Mouse (Mus musculus) gastrocnemius, postnatal 14 days (tissue): Measurements from ENCODE around the gene Msl3l2. TPM values are rescaled to one million over a fixed set of nuclear protein-coding genes. Genes with fewer than 3 reads are reported as not detected.

Experiments used
- DNase-seq: peaks from one replicate; pipeline ENCODE4 v3.0.0; 2021; ENCODE audit warnings: mixed read lengths
- intact Hi-C: fragments of 180-260 bp; cut with DNase I; formaldehyde crosslinking; loops from one replicate; pipeline ENCODE4 v1.15.1; 2025; ENCODE audit warnings: low total_unique reads
- long read RNA-seq, 2 experiments: library from polyadenylated mRNA; stranded (forward); transcript quantifications; one replicate each; pipeline ENCODE4 v2.0.0; 2021
- total RNA-seq, 2 experiments: library from RNA; stranded (reverse); gene quantifications; 2 replicates each; pipeline ENCODE4 v1.2.3; 2021

Msl3l2 gene
- 1 to 10 TPM; 1.8 to 2.2 TPM for total RNA-seq
- long read RNA-seq, experiment 1, partial matches to known transcripts = 0 of 1 reads
- long read RNA-seq, experiment 1, other reads (novel, unspliced or antisense) = 1 of 1 reads
- long read RNA-seq, experiment 2, partial matches to known transcripts = 0 of 7 reads
- long read RNA-seq, experiment 2, other reads (novel, unspliced or antisense) = 4 of 7 reads

DNA sequence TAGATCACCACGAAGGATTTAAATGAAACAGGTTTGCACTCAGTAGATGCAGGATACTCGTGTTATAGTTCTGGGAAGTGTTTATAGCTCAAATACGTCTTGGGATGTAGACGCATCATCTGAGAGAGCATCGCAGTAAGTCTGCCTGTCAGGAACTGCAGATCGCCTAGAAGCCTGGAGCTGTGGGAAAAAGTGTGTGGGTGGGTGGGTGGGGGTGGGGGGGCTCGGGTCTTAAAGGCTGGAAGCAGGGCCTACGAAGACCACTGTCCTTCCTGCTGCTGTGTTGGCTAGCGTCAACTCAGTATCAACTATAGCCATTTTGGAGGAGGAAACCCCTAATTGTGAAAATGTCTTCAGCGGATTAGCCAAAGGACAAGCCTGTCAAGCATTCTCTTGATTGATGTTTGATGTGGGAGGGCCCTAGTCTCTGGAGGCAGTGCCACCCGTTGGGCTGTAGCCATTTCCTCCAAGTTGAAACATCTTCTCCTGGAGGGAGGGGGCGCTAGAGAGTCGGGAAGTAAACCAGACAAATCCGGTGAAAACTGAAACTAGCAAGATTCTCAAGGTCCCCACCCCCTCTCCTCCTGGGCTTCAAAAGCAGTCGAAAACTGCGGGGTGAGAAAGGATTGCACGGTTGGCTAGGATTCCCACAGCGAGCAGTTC, at the start of gene Msl3l2:
TSS of gene Msl3l2 (plus strand) at position 585 of the 663 bp plus-strand sequence.
- peak; percentile 86 for DNase-seq
- intact Hi-C loops = no loop called here

DNA sequence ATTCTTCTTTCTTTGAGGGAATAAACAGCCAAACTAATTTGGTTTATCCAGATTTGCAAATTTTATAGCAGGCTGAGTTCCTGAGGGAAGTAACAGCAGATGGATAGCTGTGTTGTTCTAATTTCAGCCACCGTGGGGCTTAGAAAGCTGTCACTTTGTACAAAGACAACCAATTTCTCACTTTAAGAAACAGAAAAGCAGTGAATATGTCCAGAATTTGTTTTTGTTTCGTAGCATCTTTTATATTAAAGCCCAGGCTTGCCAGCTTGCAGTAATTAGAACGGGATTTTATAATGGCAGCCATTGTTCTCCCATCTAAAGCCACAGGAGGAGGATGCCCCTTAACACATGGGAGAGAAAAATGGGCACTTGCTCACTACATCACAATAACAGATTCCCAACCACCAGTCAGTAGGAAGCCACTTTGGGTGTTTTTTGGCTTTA, 47.7 kb upstream of the Msl3l2 start:
- DNase-seq = no peak
- intact Hi-C loops = no loop called here

DNA sequence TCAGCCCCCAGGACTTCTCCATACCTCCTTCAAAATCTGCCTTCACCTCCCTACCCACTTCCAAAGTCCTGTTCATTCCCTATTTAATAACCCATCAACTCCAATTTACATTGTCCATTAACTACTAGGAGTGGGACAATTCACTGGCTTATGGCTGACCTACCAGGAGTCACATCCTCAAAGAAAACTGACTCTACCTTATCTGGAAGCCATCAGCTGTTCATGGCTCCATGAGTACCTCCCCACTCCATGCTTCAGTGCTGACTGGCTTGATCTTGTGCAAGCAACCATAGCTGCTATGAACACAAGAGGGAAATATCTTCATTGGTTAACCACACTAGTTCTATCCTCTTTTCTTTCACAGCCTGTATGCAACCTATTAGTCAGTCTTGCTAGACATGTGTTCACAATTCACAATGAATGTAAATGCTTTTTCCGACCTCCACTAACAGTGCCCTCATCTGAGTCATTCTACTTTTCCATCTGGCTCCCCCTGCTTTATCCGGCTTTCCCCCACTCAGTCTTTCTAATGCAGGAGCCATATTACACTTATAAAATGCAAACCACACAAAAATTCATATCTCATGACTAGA, 45.4 kb upstream of the Msl3l2 start:
- no peak for DNase-seq
- intact Hi-C loops = no loop called here

DNA sequence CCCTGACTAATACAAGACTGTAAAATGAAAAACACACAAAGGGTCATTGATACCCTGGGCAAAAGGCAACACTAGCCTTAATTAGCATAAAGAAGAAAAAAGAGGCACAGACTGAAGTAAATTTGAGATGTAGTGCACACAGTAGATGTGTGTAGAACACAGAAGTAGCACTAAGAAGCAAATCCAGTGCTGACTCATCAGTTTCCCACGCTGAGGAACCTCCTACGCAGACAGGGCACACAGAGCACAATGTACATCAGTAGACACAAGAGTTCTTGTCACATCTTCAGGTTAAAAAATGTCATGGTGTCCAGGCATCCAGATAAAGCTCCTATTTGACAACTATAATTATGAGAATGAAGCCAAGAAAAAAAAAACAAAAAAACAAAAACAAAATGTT, 44.0 kb upstream of the Msl3l2 start:
- DNase-seq = no peak
- intact Hi-C loops = no loop called here

DNA sequence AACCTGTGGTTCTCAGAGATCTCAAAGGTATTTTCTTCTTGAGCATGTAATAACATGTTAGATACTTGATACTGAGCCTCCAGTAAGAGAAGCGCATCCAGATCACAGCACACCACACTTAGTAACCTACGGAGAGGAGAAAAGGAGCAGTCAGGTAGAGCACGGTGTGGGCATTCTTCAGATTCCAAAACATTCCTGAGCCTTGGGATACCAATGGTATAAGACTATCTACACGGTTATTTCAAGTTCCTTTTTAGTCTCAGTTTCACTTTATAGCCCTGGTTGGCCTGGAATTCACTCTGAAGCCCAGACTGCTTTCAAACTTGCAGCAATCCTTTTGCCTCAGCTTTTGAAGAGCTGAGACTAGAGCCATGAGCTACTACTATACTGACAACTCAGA, 17.0 kb upstream of the Msl3l2 start:
- no peak for DNase-seq
- intact Hi-C loops = no loop called here

DNA sequence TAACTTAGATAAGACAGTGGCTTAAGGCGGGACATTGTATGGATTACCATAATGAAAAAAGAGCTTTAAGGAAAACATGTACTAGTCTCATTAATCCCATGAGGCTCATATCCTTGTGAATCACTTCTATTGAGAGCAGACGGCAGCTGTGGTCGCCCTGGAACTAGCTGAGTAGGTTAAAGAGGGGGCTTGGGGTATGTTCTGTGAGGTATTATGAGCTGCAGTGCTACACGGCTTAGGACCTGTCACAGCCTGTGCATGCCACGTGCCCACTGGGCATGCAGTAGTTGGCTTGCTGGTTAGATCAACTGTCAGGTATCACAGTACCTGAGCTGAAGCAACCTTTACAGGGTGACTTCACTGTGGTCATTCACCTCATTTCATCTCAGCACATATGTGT, 12.1 kb upstream of the Msl3l2 start:
- intact Hi-C loops = no loop called here
- no peak for DNase-seq

DNA sequence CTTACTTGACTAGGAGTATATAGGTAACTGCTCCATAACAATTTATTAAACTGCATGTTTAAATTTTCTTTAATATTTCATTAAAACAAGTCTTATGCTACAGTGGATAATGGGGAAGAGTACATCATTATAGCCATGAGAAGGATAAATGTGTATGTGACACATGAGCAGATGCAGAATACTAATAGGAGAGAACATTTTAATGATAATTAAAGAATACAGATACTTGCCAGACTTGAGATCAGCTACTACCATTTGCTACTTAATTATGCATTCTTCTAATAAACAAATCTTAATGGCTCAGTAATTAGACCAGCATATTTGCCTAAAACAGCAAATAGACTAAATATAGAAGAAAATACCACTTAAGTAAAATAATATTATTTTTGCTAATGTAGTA, 10.0 kb upstream of the Msl3l2 start:
- intact Hi-C loops = no loop called here
- no peak for DNase-seq

DNA sequence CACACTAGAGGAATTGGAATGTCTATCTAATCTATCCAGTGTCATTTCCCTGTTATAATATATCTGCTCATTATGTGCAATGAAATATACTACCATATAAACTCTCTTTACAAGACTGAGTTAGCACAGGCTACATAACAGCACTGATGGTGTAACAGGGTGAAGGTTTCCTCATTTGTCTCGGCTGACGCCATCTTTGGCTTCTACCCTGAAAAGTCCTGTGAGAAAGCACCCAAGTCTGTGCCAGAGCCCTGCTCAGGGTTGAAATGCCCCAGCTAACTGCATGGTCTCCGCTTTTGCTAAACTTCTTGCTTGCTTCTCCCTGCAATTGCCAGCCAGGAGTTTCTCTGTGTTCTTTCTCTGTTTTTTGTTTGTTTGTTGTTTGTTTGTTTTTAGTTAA, 7.6 kb upstream of the Msl3l2 start:
- no peak for DNase-seq
- intact Hi-C loops = no loop called here

DNA sequence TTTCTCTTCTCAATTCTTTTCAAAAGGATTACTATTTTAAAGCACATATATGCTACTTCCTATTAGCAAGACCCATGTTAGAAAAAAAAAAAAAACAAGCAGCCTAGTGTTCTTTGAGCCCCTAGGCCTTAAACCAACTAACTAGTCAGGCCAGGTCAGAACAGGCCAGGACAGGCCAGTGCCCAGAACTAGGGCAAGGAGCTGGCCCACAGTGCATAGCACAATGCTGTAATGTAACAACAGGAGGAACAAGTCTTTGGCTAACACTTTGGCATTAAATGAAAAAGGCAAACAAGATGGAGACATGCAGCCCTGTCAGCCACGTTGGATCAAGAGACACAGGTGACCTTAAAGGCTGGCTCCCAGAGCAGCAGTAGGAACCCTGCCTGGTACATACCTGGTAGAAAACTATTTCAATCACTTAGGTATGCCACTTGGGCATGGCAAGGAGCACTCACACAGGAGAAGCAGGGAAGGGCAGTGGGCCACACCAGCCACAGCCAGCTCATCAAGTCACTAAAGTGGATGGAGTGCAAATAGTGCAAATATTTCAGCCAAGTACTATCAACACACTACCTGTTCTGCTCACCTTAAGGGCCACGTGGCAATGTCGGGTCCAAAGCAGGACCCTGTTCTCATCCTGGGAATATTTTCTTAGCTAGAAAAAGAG, 6.9 kb upstream of the Msl3l2 start:
- intact Hi-C loops = no loop called here
- DNase-seq = no peak

DNA sequence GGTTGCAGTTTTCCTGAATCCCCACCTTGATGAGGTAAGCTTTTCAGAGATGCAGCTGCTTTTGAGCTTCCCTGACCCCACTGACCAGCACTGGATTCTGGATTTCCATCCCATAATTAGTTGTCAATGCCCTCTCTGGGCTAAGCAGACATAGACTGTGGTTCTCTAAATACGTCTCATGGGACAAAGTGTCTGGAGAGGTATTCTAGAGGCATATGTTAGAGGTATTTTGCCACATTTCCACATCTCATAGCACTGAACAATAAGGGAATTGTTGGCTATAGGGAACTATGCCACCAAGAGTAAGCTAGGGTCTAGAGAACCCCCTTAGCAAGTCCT, 248 bp downstream of the Msl3l2 start:
- intact Hi-C loops = no loop called here

DNA sequence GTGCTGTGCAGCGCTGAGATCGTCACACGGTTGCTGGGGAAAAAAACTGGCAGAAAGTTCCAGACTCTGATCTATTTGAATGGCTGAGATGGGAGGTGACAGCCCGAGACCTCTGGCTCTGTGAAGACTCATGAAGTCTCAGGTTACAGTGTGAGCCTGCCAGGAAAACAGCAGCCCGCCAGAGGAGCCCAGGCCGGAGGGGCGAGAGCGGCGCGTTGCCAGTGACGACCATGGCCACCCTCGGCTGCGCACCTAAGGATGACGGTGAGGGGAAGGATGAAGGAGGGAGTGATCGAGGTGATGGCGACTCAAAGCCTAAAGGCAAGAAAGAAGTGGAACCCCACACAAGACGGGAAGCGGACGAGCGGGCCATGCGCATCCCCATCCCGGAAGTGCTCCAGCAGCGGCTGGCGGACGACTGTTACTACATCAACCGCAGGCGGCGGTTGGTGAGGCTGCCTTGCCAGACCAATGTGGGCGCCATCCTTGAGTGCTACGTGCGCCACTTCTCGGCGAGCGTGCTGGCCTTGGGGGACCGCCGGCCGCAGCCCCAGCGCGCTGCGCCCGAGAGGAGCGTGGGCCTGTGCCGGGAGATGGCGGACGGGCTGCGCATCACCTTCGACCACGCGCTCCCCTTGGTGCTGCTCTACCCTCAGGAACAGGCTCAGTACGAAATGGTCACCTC, 8.4 kb downstream of the Msl3l2 start:
- intact Hi-C loops = no loop called here
- peak; percentile 66 for DNase-seq

More for the DNA sequence above, 248 bp downstream of the Msl3l2 start:
- DNase-seq = no peak

DNA sequence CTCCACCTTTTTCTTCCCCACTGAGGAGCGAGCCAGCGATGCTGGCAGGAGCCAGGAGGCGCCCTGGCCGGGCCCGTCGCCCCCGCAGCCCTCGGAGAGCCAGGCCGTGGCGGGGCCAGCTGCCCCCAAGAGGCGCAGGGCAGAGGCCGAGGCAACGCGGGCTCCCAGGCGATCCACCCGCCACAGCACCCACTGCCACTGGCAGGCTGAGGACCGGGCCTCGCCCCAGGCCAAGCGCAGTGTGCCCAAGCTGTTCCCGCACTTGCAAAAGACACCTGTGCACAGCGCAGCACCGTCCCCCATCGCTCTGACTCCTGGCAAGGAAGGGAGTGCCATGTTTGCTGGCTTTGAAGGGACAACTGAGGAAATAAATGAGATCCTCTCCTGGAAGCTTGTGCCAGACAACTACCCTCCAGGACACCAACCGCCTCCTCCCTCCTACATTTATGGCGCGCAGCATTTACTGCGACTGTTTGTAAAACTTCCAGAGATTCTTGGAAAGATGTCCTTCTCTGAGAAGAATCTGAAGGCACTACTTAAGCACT, 9.0 kb downstream of the Msl3l2 start:
- DNase-seq = no peak
- intact Hi-C loops = no loop called here

DNA sequence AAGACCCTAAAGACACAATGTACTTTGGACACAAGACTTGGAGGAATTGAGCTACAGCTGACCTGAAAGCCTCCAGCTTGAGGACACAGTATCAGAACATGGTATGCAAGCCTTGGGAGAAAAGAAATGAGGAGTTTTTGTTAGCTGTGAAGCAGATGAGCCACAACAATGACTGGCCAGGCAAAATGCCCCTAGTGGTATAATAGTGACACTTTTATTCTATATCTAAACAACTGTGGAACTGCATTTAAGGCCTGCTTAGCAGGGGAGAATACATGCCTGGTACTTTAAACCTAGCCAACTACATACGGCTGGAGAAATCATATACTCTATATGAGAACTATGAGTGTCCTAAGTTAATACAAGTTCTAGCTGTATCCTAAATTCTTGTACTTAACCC, 20.3 kb downstream of the Msl3l2 start:
- intact Hi-C loops = no loop called here
- DNase-seq = no peak

DNA sequence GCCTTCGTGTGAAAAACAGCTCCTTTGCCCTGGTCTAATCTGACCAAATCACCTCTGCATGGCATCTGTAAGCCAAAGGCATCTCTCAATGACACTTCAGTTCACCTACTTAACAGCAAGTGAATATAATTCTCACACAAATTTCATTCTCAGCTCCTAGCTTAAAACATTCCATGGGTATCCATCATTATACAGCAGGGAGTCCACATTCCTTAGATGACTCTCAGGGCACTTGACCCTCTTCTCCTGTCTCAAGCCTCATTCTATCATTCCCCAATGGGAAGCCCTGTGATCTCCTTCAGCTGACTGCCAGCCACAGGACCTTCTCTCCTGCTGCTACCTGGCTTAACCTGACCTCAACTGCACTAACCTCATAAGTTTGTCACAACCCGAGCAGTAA, 22.9 kb downstream of the Msl3l2 start:
- DNase-seq = no peak
- intact Hi-C loops = no loop called here

DNA sequence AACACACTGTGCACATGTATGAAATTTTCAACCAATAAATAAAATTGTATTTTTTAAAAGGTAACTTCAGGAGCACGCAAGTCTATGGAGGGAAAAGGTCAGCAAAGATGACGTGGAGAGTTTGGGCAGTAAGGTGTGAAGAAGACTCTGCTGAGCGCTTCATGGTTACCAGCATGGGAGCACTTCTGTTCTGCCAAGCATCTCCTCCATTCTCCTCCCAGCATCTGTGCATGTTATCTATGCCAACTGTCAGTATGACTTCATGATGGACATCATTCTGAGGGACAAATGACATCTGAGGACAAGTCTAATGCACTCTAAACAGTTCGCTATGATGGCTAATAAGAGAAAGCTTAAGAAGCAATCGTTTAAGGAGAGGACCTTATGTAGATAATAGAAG, 30.5 kb downstream of the Msl3l2 start:
- intact Hi-C loops = no loop called here
- no peak for DNase-seq

DNA sequence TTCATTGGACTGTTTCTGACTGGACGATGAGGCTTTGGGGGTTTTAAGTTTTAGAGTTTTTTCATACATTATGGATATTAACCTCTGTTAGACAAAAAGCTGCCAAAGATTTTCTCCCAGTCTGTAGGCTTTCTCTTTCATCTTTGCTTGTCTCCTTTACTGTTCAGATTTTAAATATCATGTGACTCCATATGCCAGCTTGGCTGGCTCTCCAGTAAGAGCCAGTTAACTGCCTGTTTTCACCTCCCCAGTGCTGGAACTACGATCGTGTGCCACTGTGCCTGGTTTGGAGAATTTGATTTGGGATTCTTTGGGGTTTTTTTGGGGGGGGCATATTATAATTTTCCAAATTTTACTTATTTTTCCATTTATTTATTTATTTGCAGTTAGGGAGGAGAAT, 42.2 kb downstream of the Msl3l2 start:
- no peak for DNase-seq
- intact Hi-C loops = no loop called here

DNA sequence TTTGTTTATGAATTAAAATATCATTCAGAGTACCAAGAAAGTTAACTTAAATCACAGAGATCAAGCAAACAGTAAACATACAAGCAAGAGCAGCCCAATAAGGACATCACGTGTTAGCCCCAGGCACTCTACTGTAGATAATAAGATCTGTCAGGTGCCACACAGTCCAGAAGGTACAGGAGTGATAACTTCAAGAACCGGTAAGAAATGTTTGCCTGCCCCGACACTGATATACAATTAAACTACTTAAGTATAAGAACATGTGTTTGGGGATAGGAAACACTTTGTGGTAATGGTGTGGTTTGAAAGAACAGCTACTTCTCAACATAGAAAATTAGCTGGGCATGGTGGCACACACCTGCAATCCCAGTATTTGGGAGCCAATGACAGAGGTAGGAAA, 50.2 kb downstream of the Msl3l2 start:
- no peak for DNase-seq
- intact Hi-C loops = no loop called here

DNA sequence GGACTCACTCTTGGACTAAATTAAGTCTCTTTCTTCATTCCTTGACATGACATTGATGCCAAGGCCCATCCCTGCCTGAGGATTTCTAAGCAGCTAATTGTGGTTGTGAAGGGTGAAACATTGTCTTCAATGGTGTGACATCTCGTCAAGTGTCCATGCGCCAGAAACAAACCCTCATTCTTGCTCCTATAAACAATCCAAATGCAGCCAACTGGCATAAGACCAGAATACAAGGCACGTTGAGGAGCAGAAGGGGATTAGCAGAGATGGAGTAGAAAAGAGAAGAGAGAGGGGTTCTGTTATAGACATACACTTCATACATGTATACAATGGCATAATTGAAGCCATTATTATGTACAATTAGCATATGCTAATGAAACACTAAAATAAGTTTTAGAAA, 51.5 kb downstream of the Msl3l2 start:
- DNase-seq = no peak
- intact Hi-C loops = no loop called here

DNA sequence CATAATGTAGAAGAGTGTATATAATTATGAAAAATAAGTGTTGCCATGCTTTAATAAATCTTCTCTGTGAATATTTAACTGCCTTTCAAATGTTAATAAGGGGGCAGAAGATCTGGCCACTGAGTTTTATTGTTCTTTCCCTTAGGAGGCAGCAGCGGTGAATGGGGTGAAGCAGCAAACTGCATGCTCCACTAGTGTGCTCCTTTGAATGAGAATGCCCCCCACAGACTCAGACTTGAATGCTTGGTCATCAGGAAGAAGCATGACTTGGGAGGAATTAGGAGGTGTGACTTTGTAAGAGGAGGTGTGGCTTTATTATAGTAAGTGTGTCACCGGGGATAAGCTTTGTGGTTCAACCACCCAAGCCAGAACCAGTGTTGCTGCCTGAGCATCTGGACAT, 52.0 kb downstream of the Msl3l2 start:
- intact Hi-C loops = no loop called here
- no peak for DNase-seq

DNA sequence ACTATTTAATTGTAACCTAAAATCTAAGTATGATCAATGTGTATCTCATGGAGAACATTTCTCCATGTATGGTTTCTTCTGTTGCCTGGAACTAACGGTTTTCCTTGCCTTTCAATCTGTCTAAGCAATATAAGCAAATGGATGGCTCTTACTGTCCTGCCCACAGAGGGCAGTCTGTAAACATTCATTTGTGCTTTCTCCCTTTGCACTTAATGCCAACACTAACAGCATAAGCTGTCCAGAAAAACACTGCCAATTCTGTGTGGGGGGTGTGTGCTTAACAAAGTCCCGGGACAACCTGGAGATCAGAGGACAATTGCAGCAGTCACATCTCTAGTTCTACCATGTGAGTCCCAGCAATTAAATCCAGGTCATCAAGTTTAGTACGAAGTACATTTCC, 57.7 kb downstream of the Msl3l2 start:
- no peak for DNase-seq
- intact Hi-C loops = no loop called here
